In genomic region chr2:114200932-114201559, GRCm38 (mm10) we compare ENCODE assay signal across 8 mouse cellular contexts. TPM values are rescaled to one million over a fixed set of nuclear protein-coding genes. Genes with fewer than 3 reads are reported as not detected.
DNase-seq lines count a peak whose midpoint lies in the region; ATAC-seq and TF ChIP-seq lines count a peak whose summit lies in the region.

TSS of gene Zfp770 (minus strand) at chr2:114201469.

- TF ChIP-seq CTCF in stomach, postnatal 0 days (IDR thresholded peaks at IDR 0.05; ENCODE audit: low read depth), result no peak

- H3K9ac ChIP-seq in forebrain, embryonic 14.5 days (ENCODE audit: low read length), result peak within 1 kb of the TSS; percentile 82
- peak within 1 kb of the TSS; percentile 81 for H3K9ac ChIP-seq in liver, embryonic 16.5 days (ENCODE audit: low read depth, low read length)
- H3K9ac ChIP-seq in neural tube, embryonic 12.5 days, result peak within 1 kb of the TSS; percentile 92
- peak within 1 kb of the TSS; percentile 94 for H3K9ac ChIP-seq in stomach, postnatal 0 days (ENCODE audit: low read length)

- under 1% methylated on average over 36 of the region's 36 CpGs for WGBS in forebrain, embryonic 14.5 days
- 0% methylated on average over 36 of the region's 36 CpGs for WGBS in large intestine, adult 2 months
- WGBS in liver, embryonic 16.5 days (ENCODE audit: insufficient replicate concordance), result under 1% methylated on average over 36 of the region's 36 CpGs
- WGBS in neural tube, embryonic 12.5 days, result under 1% methylated on average over 36 of the region's 36 CpGs
- under 1% methylated on average over 36 of the region's 36 CpGs for WGBS in stomach, postnatal 0 days

- H3K4me2 ChIP-seq in forebrain, embryonic 14.5 days (ENCODE audit: low read length), result peak within 1 kb of the TSS; percentile 80
- H3K4me2 ChIP-seq in liver, embryonic 16.5 days (ENCODE audit: low read depth, low read length), result peak within 1 kb of the TSS; percentile 76
- peak within 1 kb of the TSS; percentile 70 for H3K4me2 ChIP-seq in neural tube, embryonic 12.5 days (replicated peaks)
- peak within 1 kb of the TSS; percentile 69 for H3K4me2 ChIP-seq in stomach, postnatal 0 days (replicated peaks; ENCODE audit: low read depth)

- H3K4me1 ChIP-seq in forebrain, embryonic 14.5 days (ENCODE audit: control insufficient read depth, insufficient read depth, low read length), result peaks cover 17% of the 10 kb centered on the region
- no peaks in the 10 kb centered on the region; the same call in none of the 2 replicates for H3K4me1 ChIP-seq in liver, embryonic 16.5 days (ENCODE audit: control insufficient read depth, low read depth, low read length)
- peaks cover 9% of the 10 kb centered on the region; the same call in 1 of the 2 replicates for H3K4me1 ChIP-seq in neural tube, embryonic 12.5 days
- no peaks in the 10 kb centered on the region for H3K4me1 ChIP-seq in stomach, postnatal 0 days (replicated peaks; ENCODE audit: control insufficient read depth, insufficient read depth)

- ATAC-seq in forebrain, embryonic 14.5 days, result peak; percentile 98
- peak; percentile 84 for ATAC-seq in liver, embryonic 16.5 days (ENCODE audit: low read depth)
- ATAC-seq in neural tube, embryonic 12.5 days (ENCODE audit: low FRiP score, low read depth), result peak; percentile 94
- ATAC-seq in stomach, postnatal 0 days (ENCODE audit: low FRiP score, low TSS enrichment), result peak; percentile 95

- TF ChIP-seq EP300 in stomach, postnatal 0 days (optimal IDR thresholded peaks at IDR 0.05), result no peak

- H3K4me3 ChIP-seq in forebrain, embryonic 14.5 days (ENCODE audit: low read depth, low read length), result peak within 1 kb of the TSS; percentile 61
- H3K4me3 ChIP-seq in liver, embryonic 16.5 days (ENCODE audit: low read depth, low read length), result peak within 1 kb of the TSS; percentile 81
- peak within 1 kb of the TSS; percentile 81 for H3K4me3 ChIP-seq in neural tube, embryonic 12.5 days
- peak within 1 kb of the TSS; percentile 90 for H3K4me3 ChIP-seq in stomach, postnatal 0 days (ENCODE audit: low read depth, low read length)

- peaks cover 11% of the 10 kb centered on the region; the same call in 1 of the 2 replicates for H3K36me3 ChIP-seq in forebrain, embryonic 14.5 days (ENCODE audit: control insufficient read depth, insufficient read depth, low read length)
- peaks cover 4% of the 10 kb centered on the region; the same call in 1 of the 2 replicates for H3K36me3 ChIP-seq in liver, embryonic 16.5 days (ENCODE audit: control insufficient read depth, insufficient read depth)
- H3K36me3 ChIP-seq in neural tube, embryonic 12.5 days, result peaks cover 10% of the 10 kb centered on the region; the same call in 1 of the 2 replicates
- H3K36me3 ChIP-seq in stomach, postnatal 0 days (ENCODE audit: control insufficient read depth, insufficient read depth, low read length), result no peaks in the 10 kb centered on the region

- intact Hi-C loops in heart, postnatal 14 days (cut with DNase I), result no loop called here

- H3K9me3 ChIP-seq in forebrain, embryonic 14.5 days (replicated peaks; ENCODE audit: control insufficient read depth, low read length), result no peaks in the 10 kb centered on the region
- no peaks in the 10 kb centered on the region for H3K9me3 ChIP-seq in liver, embryonic 16.5 days (replicated peaks; ENCODE audit: control insufficient read depth, low read length)
- H3K9me3 ChIP-seq in neural tube, embryonic 12.5 days, result no peaks in the 10 kb centered on the region
- no peaks in the 10 kb centered on the region for H3K9me3 ChIP-seq in stomach, postnatal 0 days (ENCODE audit: control insufficient read depth, low read length)

- H3K27me3 ChIP-seq in forebrain, embryonic 14.5 days (replicated peaks; ENCODE audit: control insufficient read depth, insufficient read depth, low read length), result no peaks in the 10 kb centered on the region
- H3K27me3 ChIP-seq in liver, embryonic 16.5 days (ENCODE audit: control insufficient read depth, insufficient read depth, low read depth, low read length), result no peaks in the 10 kb centered on the region
- H3K27me3 ChIP-seq in neural tube, embryonic 12.5 days (replicated peaks), result no peaks in the 10 kb centered on the region
- no peaks in the 10 kb centered on the region for H3K27me3 ChIP-seq in stomach, postnatal 0 days (ENCODE audit: control insufficient read depth, insufficient read depth, low read length)

- peak within 1 kb of the TSS; percentile 40; the same call in 1 of the 2 replicates for H3K27ac ChIP-seq in forebrain, embryonic 14.5 days (ENCODE audit: low read depth, low read length)
- H3K27ac ChIP-seq in liver, embryonic 16.5 days (ENCODE audit: low read length), result peak within 1 kb of the TSS; percentile 54
- peak within 1 kb of the TSS; percentile 68 for H3K27ac ChIP-seq in neural tube, embryonic 12.5 days
- H3K27ac ChIP-seq in stomach, postnatal 0 days (replicated peaks), result peak within 1 kb of the TSS; percentile 80

- peak; percentile 86 for DNase-seq in ES-CJ7 (ENCODE audit: low read depth, low spot score)
- peak; percentile 80 for DNase-seq in cerebellum, adult 11 months
- DNase-seq in forebrain, embryonic 14.5 days (ENCODE audit: low spot score), result peak; percentile 87
- DNase-seq in heart, postnatal 14 days, result peak; percentile 80 to 84
- peak; percentile 25 for DNase-seq in large intestine, adult 2 months (ENCODE audit: low read depth, low spot score)
- peak; percentile 79 for DNase-seq in stomach, postnatal 0 days (ENCODE audit: low spot score)

RNA-seq across cellular contexts. Expression of gene Zfp770, which starts in this region (rescaled TPM):
- 7.9 and 8.1 TPM in 2 replicates for polyA plus RNA-seq in forebrain, embryonic 14.5 days (2014; fragmentation: Nextera tagmentation; extraction: Ambion mirVana)
- 10 to 100 TPM; 13.7 to 15.3 TPM for total RNA-seq in heart, postnatal 14 days (2021)
- polyA plus RNA-seq in large intestine, adult 2 months (2012; rRNA removed), result 0.73 and 1.1 TPM in 2 replicates
- polyA plus RNA-seq in liver, embryonic 16.5 days (2015; fragmentation: Nextera tagmentation; extraction: Ambion mirVana), result 0.97 and 1.1 TPM in 2 replicates
- polyA plus RNA-seq in neural tube, embryonic 12.5 days (2016; fragmentation: Nextera tagmentation; extraction: Ambion mirVana), result 3.1 and 3.8 TPM in 2 replicates
- 1.8 and 2.0 TPM in 2 replicates for polyA plus RNA-seq in stomach, postnatal 0 days (2015; fragmentation: Nextera tagmentation; extraction: Ambion mirVana)

Comparison
In these comparisons a context has a peak if more than half of its experiments do, and no peak if none do; other contexts are left out.
1. Peak in every context shown above with its lines: DNase-seq, ATAC-seq, H3K4me3 ChIP-seq and H3K27ac ChIP-seq.
2. DNase-seq: peak in every context shown above with its lines; median percentile 87 in forebrain, embryonic 14.5 days; 86 in ES-CJ7; 82 in heart, postnatal 14 days; 80 in cerebellum, adult 11 months; 79 in stomach, postnatal 0 days; 25 in large intestine, adult 2 months.